Mouse (Mus musculus) liver, embryonic 12.5 days (tissue): ENCODE measurements around the gene Gm21962. TPM values are rescaled to one million over a fixed set of nuclear protein-coding genes. Genes with fewer than 3 reads are reported as not detected.

Experiments
- microRNA-seq: library from miRNA; unstranded; fragments of <30 nt; microRNA quantifications from one replicate; pipeline ENCODE4, GENCODE M21; 2017
- polyA plus RNA-seq: library from polyadenylated mRNA; unstranded; fragments of >200 nt; fragmentation: Nextera tagmentation; extraction: Ambion mirVana; gene quantifications from 2 replicates; pipeline ENCODE4 v1.2.1, GENCODE M21; 2016

Gm21962 gene
- polyA plus RNA-seq, 1 experiment from 2014 or later = not detected

Small RNA genes lying within 50 kb of the gene (microRNA-seq; reads per million reads assigned to microRNA genes)
- not detected for gene Gm22468

Other genes starting within 250 kb of the Gm21962 start
- gene Ddit4l, start 49.9 kb upstream of the Gm21962 start, polyA plus RNA-seq = 0.23 and 0.89 TPM in 2 replicates
- 1,584 and 1,643 TPM in 2 replicates for gene H2afz, start 193.0 kb downstream of the Gm21962 start, polyA plus RNA-seq
- 6.5 TPM in 2 replicates for gene Dnajb14, start 196.2 kb downstream of the Gm21962 start, polyA plus RNA-seq
- gene Lamtor3, start 247.0 kb downstream of the Gm21962 start, polyA plus RNA-seq = 72.6 and 77.5 TPM in 2 replicates